Mouse (Mus musculus) forebrain, embryonic 10.5 days (tissue): ENCODE results near the gene Crtam. TPM values are rescaled to one million over a fixed set of nuclear protein-coding genes. Genes with fewer than 3 reads are reported as not detected.
A peak's percentile ranks its signal among the peaks of the same experiment; 100 is the strongest.

Source experiments
- DNase-seq: peaks from one replicate; pipeline ENCODE4 v3.0.0-alpha.2; 2017; ENCODE audit warnings: low spot score; ENCODE audit errors: extremely low spot score
- H3K27ac ChIP-seq: fragments of 300-500 bp; sonication (generic); 2 replicates; pipeline ENCODE4 v1.5.1; 2016; ENCODE audit warnings: mild to moderate bottlenecking
- H3K27me3 ChIP-seq: fragments of 300-500 bp; sonication (generic); 2 replicates; pipeline ENCODE4 v1.6.1; 2016; ENCODE audit warnings: mild to moderate bottlenecking; ENCODE audit not compliant: poor library complexity, severe bottlenecking
- H3K36me3 ChIP-seq: fragments of 300-500 bp; sonication (generic); replicated peaks from 2 replicates; pipeline ENCODE4 v1.6.1; 2016; ENCODE audit warnings: mild to moderate bottlenecking, moderate library complexity
- H3K4me1 ChIP-seq: fragments of 300-500 bp; sonication (generic); 2 replicates; pipeline ENCODE4 v1.6.1; 2016
- H3K4me3 ChIP-seq: fragments of 300-500 bp; sonication (generic); 2 replicates; pipeline ENCODE4 v1.5.1; 2016; ENCODE audit warnings: mild to moderate bottlenecking, moderate library complexity
- H3K9me3 ChIP-seq: fragments of 300-500 bp; sonication (generic); 2 replicates; pipeline ENCODE4 v1.6.1; 2016; ENCODE audit warnings: mild to moderate bottlenecking, moderate library complexity
- WGBS: fragments of 180-500 bp; shearing (Covaris S2); methylation state at CpG from one replicate; pipeline ENCODE4 v1.1.7; 2016; 5-methylcytosine and 5-hydroxymethylcytosine counted together
- polyA plus RNA-seq: library from polyadenylated mRNA; unstranded; fragments of >200 nt; fragmentation: Nextera tagmentation; extraction: Ambion mirVana; gene quantifications from 2 replicates; pipeline ENCODE4 v1.2.1, GENCODE M21; 2016

The Crtam gene
- polyA plus RNA-seq, 1 experiment from 2014 or later, result 0.10 TPM

GRCm38 (mm10) chr9:40933323-40933722, 71.1 kb downstream of the Crtam start:
- Histone ChIP-seq H3K27me3 (peaks cover 6% of the 10 kb centered on the region; the same call in 1 of the 2 replicates), H3K4me1 (peaks cover 1% of the 10 kb centered on the region), H3K9me3 (no peaks in the 10 kb centered on the region), H3K36me3 (no peaks in the 10 kb centered on the region), H3K27ac (no peak overlapping the region), H3K4me3 (no peak overlapping the region)
- no peak for DNase-seq
- 79% methylated on average over 3 of the region's 3 CpGs for WGBS

GRCm38 (mm10) chr9:40927351-40927980, 77.0 kb downstream of the Crtam start:
- no peak for DNase-seq
- 76% methylated on average over 17 of the region's 17 CpGs for WGBS
- Histone ChIP-seq H3K4me3 (no peak overlapping the region), H3K27me3 (peaks cover 6% of the 10 kb centered on the region; the same call in 1 of the 2 replicates), H3K27ac (peak overlapping the region; percentile 49; the same call in 1 of the 2 replicates), H3K4me1 (peaks cover 13% of the 10 kb centered on the region), H3K9me3 (no peaks in the 10 kb centered on the region), H3K36me3 (no peaks in the 10 kb centered on the region)

Other genes starting within 250 kb of the Crtam start
- 3,411 and 3,929 TPM in 2 replicates for gene Hspa8, start 203.6 kb downstream of the Crtam start, polyA plus RNA-seq
- 0.10 and 0.27 TPM in 2 replicates for gene Bsx, start 130.5 kb downstream of the Crtam start, polyA plus RNA-seq
- gene Jhy, start 40.5 kb downstream of the Crtam start, polyA plus RNA-seq, result 0.12 and 0.26 TPM in 2 replicates
- 3.8 and 4.1 TPM in 2 replicates for gene Ubash3b, start 157.1 kb upstream of the Crtam start, polyA plus RNA-seq